Mouse (Mus musculus) liver, postnatal 0 days (tissue): ENCODE measurements around the gene Sh3gl2.

Source experiments
- CTCF ChIP-seq: sonication (generic); IDR thresholded peaks from 2 replicates; pipeline ENCODE4 v1.5.1; 2016; ENCODE audit warnings: antibody characterized with exemption, low read depth
- EP300 ChIP-seq: IDR thresholded peaks from 2 replicates; pipeline ENCODE4 v1.6.1; 2016; ENCODE audit warnings: antibody characterized with exemption, low read depth, mild to moderate bottlenecking

GRCm38 (mm10) chr4:85228589-85228948 is 23.6 kb downstream of the Sh3gl2 start:
- no peak for TF ChIP-seq CTCF
- TF ChIP-seq EP300: no peak
